Mouse (Mus musculus): ENCODE data around the gene Cep152.

The Cep152 gene

GRCm38 (mm10) chr2:125548806-125549578, 75.9 kb downstream of the Cep152 start:
- DNase-seq = no peak

DNA sequence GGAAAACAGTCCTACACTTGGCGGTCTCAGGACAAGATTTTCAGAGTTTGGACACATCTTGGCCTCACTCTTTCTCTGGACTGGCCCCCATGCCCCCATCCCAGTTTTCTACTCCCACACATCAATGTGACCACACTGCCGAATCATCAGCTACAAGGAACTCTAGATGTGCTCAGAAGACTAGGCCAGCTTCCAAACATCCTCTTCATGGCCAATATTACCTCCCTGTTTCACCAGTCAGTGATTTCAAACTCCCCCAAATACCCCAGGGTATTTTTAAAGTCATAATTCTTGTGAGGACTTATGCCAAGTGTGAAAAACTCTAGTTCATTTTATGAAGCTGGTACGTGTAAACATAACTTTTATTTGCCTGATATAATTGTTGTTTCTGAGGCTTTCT, 79.9 kb downstream of the Cep152 start:
- no peak for DNase-seq

- DNase-seq = no peak
These were observed 81.3 kb downstream of the Cep152 start for GRCm38 (mm10) chr2:125543646-125544045.

DNA sequence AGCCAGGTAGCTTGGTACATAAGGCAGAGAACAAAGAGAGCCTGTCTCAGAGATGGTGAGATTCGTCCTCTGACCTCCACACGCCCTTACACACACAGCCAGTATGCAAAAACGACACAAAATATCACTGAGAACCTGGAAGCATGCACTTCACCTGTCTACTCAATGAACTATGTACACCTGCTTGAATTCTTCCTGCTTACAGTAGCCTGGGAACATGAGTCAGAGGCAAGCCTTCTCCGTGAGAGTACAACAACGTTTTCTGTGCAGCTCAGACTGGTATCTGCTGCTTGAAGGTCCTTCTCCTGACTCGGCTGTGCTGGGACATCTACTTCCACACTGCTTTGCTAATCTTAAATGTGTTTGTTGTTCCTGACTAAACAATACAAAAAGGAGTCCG, 83.5 kb downstream of the Cep152 start:
- DNase-seq = no peak

DNA sequence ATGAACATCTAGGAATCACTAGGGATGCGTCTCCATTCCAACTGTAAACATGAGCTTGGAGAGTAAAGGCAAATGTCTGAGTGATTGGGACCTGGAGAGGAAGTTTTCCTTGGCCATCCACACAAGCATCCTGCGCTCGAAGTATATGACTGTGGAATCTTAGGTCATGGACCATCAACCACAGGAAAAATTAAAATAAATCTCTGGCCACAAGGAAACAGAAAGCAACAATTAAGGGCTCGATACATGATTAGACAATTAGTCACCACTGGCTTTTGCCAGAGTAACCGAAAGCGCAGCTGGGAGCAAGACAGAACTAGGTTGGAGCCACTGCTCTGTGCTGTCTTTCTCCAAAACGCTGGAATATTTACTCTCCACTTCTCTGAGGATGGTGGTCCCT, 84.3 kb downstream of the Cep152 start:
- no peak for DNase-seq

DNA sequence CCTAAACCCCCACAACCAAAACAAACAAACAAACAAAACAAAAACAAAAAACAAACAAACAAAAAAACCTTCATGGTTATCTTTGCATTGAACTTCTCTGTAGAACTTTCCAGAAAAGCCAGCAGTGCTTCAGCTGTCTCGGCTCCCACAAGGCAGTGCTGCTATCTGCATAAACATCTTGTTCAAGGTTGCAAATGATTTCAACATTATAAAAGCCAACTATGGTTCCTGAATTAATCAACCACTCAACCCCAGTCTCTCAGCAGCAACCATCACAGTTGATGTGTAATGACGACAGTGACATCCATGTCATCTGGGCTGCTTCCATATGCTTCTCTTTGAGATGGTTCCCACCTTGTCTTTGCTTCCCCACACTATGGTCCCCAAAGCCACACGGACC, 85.3 kb downstream of the Cep152 start:
- no peak for DNase-seq

- peak; percentile 28 for DNase-seq
These were observed 94.2 kb downstream of the Cep152 start for GRCm38 (mm10) chr2:125530665-125531064.

DNA sequence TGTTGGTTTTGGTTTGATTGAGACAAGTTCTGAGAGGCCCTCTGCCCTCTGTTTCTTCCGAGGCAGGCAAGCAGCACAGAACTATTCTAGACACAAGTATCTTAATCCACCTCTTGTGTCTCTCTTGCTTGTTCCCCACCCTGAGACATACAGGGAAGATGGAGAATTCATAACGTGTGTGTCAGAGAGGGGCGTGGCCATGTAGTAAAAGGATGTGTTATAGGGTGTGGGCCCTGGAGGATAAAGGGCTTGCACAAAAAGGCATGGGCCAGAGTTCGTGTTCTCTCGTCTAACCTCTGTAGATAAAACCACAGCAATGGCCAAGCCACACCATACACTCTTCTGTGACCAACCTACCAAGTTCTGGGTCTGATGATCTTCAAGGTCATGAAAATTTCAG, 98.3 kb downstream of the Cep152 start:
- DNase-seq = no peak

DNA sequence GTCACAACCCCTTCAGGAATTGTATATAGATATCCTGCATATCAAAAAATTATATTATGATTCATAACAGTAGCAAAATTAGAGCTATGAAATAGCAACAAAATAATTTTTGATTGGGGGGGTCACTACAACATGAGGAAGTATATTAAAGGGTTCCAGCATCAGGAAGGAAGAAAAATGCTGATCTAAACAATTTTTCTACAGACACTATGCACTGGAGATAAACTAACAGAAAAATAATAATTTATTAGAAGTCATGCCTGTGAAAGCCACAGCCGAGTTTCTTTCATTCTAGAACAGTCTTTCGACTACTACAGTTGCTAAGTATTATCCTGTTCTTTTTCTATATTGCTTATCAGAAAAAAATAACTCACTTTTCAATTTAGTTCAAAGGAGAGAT, 99.4 kb downstream of the Cep152 start:
- DNase-seq = no peak

- peak; percentile 57 for DNase-seq
These were observed 108.3 kb downstream of the Cep152 start for GRCm38 (mm10) chr2:125516594-125516993.

GRCm38 (mm10) chr2:125515291-125516057, 109.4 kb downstream of the Cep152 start:
- no peak for DNase-seq

DNA sequence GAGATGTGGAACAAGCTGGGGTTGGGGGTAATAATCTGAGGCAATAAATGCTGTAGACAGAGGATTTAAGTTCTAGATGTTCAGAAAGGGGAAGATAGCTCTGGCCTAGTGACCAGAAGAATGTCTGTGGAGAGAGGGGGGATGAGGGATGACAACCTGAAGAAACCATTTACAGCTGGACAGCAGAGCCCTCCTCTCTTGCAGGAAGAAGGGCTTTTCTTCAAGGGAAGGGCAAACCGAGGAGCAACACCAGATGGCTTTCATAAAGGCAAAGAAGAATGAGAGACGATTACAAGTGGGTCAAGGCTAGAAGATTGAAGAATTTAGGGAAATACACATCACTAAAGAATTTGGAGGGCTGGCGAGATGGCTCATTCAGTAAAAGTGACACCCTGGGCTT, 110.5 kb downstream of the Cep152 start:
- DNase-seq = no peak

All from lung, postnatal 14 days (tissue).